Mouse (Mus musculus): Measurements from ENCODE around the gene Stpg3.

GRCm38 (mm10) chr2:25224766-25225752, 10.6 kb upstream of the Stpg3 start:
- TF ChIP-seq CTCF (IDR thresholded peaks at IDR 0.05; ENCODE audit: low read depth) (peak; percentile 19; the same call in 1 of the 2 replicates), EP300 (IDR thresholded peaks at IDR 0.05; ENCODE audit: low read depth) (peak; percentile 79; the same call in 1 of the 2 replicates)

Measured in liver, postnatal 0 days (tissue).